In the genomic region with DNA sequence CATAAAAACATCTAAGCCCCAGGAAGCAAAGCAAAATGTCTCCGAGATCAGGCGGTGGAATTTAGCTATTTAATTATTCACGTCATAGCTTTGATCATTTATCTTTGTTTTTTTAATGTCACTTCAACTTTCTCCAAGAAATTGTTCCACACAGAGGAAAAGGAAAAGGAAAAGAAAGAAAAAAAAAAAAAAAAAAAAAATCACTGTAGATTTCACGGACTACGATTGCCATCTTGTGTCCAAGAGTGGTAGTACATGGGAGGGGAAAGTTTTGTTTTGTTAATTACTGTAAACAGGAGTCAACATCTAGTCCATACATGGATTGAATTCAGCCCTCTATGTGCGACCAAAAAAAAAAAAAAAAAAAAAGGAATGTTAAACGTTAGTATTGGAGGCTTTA, we compare ENCODE assay signal across 9 mouse cellular contexts.
DNase-seq lines count a peak whose midpoint lies in the region; ATAC-seq and TF ChIP-seq lines count a peak whose summit lies in the region.
"Had no signal": no experiment of that assay in that cellular context is flagged by ENCODE, and none has a peak within 500 bp of the region (broad histone marks: within the 10 kb centered on the region; RNA-seq: fewer than 3 reads in every experiment).

No protein-coding gene starts in this region.

- no peaks in the 10 kb centered on the region for H3K36me3 ChIP-seq in embryonic facial prominence, embryonic 11.5 days (replicated peaks; ENCODE audit: control insufficient read depth, insufficient read depth, low read depth, low read length)
- no peaks in the 10 kb centered on the region for H3K36me3 ChIP-seq in embryonic facial prominence, embryonic 10.5 days (replicated peaks)
- no peaks in the 10 kb centered on the region for H3K36me3 ChIP-seq in liver, adult 2 months (ENCODE audit: control insufficient read depth, insufficient read depth, low read length)
- H3K36me3 ChIP-seq in liver, embryonic 12.5 days, result no peaks in the 10 kb centered on the region
- H3K36me3 ChIP-seq: midbrain, embryonic 12.5 days had no signal

- no peak overlapping the region for H3K4me2 ChIP-seq in embryonic facial prominence, embryonic 11.5 days (ENCODE audit: low read depth, low read length)
- H3K4me2 ChIP-seq in liver, embryonic 12.5 days, result no peak overlapping the region
- H3K4me2 ChIP-seq: midbrain, embryonic 12.5 days had no signal

- peak; percentile 29; the same call in 1 of the 2 replicates for TF ChIP-seq CTCF in liver, adult 2 months (IDR thresholded peaks at IDR 0.05; ENCODE audit: low read depth, low read length)

- no peak overlapping the region for H3K27ac ChIP-seq in embryonic facial prominence, embryonic 11.5 days (replicated peaks; ENCODE audit: low read depth, low read length)
- no peak overlapping the region for H3K27ac ChIP-seq in embryonic facial prominence, embryonic 10.5 days (replicated peaks)
- H3K27ac ChIP-seq in liver, adult 2 months (replicated peaks; ENCODE audit: insufficient read depth, low read depth, low read length), result no peak overlapping the region
- H3K27ac ChIP-seq in liver, embryonic 12.5 days, result no peak overlapping the region
- H3K27ac ChIP-seq: midbrain, embryonic 12.5 days had no signal

- peak; percentile 68 for DNase-seq in embryonic facial prominence, embryonic 11.5 days (ENCODE audit: low spot score)
- no peak for DNase-seq in embryonic facial prominence, embryonic 10.5 days (ENCODE audit: low spot score)
- DNase-seq in liver, adult 2 months (ENCODE audit: extremely low read depth, low read depth, low spot score), result peak; percentile 6
- DNase-seq in Muller cell, postnatal 12 days (ENCODE audit: inconsistent ontology term), result peak; percentile 31
- DNase-seq in heart, postnatal 10 days, result peak; percentile 23 to 61
- DNase-seq in retina, postnatal 1 day, result peak; percentile 57
- DNase-seq in urinary bladder, postnatal 36 days (ENCODE audit: low spot score in 2 of 2), result no peak

- no peaks in the 10 kb centered on the region for H3K27me3 ChIP-seq in embryonic facial prominence, embryonic 11.5 days (ENCODE audit: control insufficient read depth, insufficient read depth, low read length)
- H3K27me3 ChIP-seq in embryonic facial prominence, embryonic 10.5 days (replicated peaks; ENCODE audit: low read depth, poor library complexity, severe bottlenecking), result no peaks in the 10 kb centered on the region
- no peaks in the 10 kb centered on the region for H3K27me3 ChIP-seq in liver, adult 2 months (ENCODE audit: control insufficient read depth, insufficient read depth, low read length)
- H3K27me3 ChIP-seq in liver, embryonic 12.5 days (replicated peaks), result no peaks in the 10 kb centered on the region

- TF ChIP-seq POLR2A in liver, adult 2 months (IDR thresholded peaks at IDR 0.05; ENCODE audit: extremely low read depth, insufficient read depth, low read length), result no peak

- H3K9ac ChIP-seq in embryonic facial prominence, embryonic 11.5 days (replicated peaks; ENCODE audit: low read length), result no peak overlapping the region
- no peak overlapping the region for H3K9ac ChIP-seq in liver, adult 2 months (ENCODE audit: low read depth, low read length)
- no peak overlapping the region for H3K9ac ChIP-seq in liver, embryonic 12.5 days
- H3K9ac ChIP-seq: midbrain, embryonic 12.5 days had no signal

- no peaks in the 10 kb centered on the region for H3K4me1 ChIP-seq in embryonic facial prominence, embryonic 11.5 days (ENCODE audit: control insufficient read depth, insufficient read depth, low read length)
- H3K4me1 ChIP-seq in embryonic facial prominence, embryonic 10.5 days, result peaks cover 6% of the 10 kb centered on the region
- no peaks in the 10 kb centered on the region for H3K4me1 ChIP-seq in liver, adult 2 months (ENCODE audit: control insufficient read depth, insufficient read depth, low read length)
- H3K4me1 ChIP-seq in liver, embryonic 12.5 days, result no peaks in the 10 kb centered on the region

- 16% methylated on average over 7 of the region's 7 CpGs for WGBS in embryonic facial prominence, embryonic 11.5 days
- 20% methylated on average over 7 of the region's 7 CpGs for WGBS in embryonic facial prominence, embryonic 10.5 days
- WGBS in liver, adult 2 months, result 16% methylated on average over 7 of the region's 7 CpGs
- WGBS in liver, embryonic 12.5 days (ENCODE audit: insufficient replicate concordance), result 18% methylated on average over 7 of the region's 7 CpGs

- ATAC-seq in embryonic facial prominence, embryonic 11.5 days (replicated peaks; ENCODE audit: insufficient number of reproducible peaks, low FRiP score, low TSS enrichment, low read depth), result no peak
- ATAC-seq in liver, embryonic 12.5 days, result no peak

- H3K79me2 ChIP-seq in liver, adult 2 months (ENCODE audit: control insufficient read depth, insufficient read depth, low read length), result no peaks in the 10 kb centered on the region

- intact Hi-C loops in heart, postnatal 10 days (cut with DNase I), result loop anchor here (1.0 to 5.0 kb wide), 6 partner anchors 698 to 1557 kb away; no protein-coding TSS in a partner anchor

- no peak overlapping the region for H3K4me3 ChIP-seq in embryonic facial prominence, embryonic 11.5 days (ENCODE audit: low read depth, low read length)
- no peak overlapping the region for H3K4me3 ChIP-seq in embryonic facial prominence, embryonic 10.5 days
- no peak overlapping the region for H3K4me3 ChIP-seq in liver, adult 2 months (ENCODE audit: insufficient read depth, low read depth, low read length)
- H3K4me3 ChIP-seq in liver, embryonic 12.5 days, result no peak overlapping the region
- H3K4me3 ChIP-seq: midbrain, embryonic 12.5 days had no signal

- H3K9me3 ChIP-seq in embryonic facial prominence, embryonic 11.5 days (replicated peaks; ENCODE audit: control insufficient read depth, low read length), result no peaks in the 10 kb centered on the region
- H3K9me3 ChIP-seq in embryonic facial prominence, embryonic 10.5 days, result no peaks in the 10 kb centered on the region
- no peaks in the 10 kb centered on the region for H3K9me3 ChIP-seq in liver, embryonic 12.5 days (replicated peaks)
- H3K9me3 ChIP-seq: midbrain, embryonic 12.5 days had no signal

Comparison
In these comparisons a context has a peak if more than half of its experiments do, and no peak if none do; other contexts are left out.
1. DNase-seq: peak in embryonic facial prominence, embryonic 11.5 days (single experiment), liver, adult 2 months (single experiment), Muller cell, postnatal 12 days (single experiment), heart, postnatal 10 days (2 of 2) and retina, postnatal 1 day (single experiment); none in embryonic facial prominence, embryonic 10.5 days (single experiment) and urinary bladder, postnatal 36 days (0 of 2).